Mouse (Mus musculus): Measurements from ENCODE around the gene Adgra3.

DNA sequence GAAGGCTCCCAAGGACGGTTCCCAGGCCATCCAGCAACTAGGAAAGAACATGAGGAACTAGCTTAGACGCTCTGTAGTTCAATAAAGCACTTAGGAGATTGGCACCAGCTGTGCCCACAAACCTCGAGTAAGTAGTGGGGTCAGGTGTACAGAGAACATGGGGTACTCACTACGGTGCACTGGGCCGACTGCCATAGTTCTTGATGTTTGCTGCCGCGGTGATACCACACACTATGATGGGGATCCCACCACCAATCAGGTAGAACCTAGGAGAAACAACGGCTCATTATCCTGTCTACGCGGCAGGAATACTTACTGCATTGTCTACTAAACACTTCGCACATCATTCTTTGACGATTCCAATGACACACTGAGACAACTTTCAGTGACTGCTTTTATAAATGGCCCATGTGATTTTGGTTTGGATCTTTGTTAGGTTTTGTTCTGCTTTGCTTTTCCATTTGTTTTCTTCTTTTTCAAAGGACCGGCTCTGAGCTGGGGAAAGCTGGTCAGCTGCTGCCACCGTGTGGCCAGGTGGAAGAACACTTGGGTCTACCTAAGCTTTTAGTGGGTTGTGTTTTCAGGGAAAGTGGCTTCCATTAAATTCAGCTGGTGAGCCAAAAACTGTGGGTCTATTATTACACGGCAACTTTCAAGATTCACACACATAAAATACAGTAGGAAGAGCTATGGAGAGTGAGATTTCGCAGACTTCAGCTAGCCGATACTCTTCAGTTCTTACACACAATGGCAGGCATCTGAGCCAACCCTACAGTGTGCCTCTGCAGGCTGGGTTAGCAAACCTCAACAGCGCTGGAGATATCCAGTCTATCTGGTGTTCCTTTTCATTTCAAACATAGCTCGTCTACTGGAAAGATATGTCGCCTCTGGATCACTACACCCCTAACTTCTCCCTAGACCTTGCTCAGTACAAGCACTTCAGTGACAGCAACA, 97.1 kb downstream of the Adgra3 start:
- TF ChIP-seq POLR2AphosphoS2 (IDR thresholded peaks at IDR 0.05; ENCODE audit: insufficient read length, low read depth): no peak
- no peak for TF ChIP-seq REST (IDR thresholded peaks at IDR 0.05; ENCODE audit: insufficient read depth, insufficient read length)
- no peak for TF ChIP-seq MYOD1 (IDR thresholded peaks at IDR 0.05; ENCODE audit: control insufficient read depth in 1 of 3, insufficient read length in 2 of 3, low read depth in 2 of 3)
- TF ChIP-seq USF1 (IDR thresholded peaks at IDR 0.05; ENCODE audit: low read depth): no peak
- no peak for TF ChIP-seq MAX (IDR thresholded peaks at IDR 0.05; ENCODE audit: low read depth)
- no peak for TF ChIP-seq POLR2A (IDR thresholded peaks at IDR 0.05; ENCODE audit: insufficient read length, low read depth)
